Mouse (Mus musculus): ENCODE data around the gene Gnl2. TPM values are rescaled to one million over a fixed set of nuclear protein-coding genes. Genes with fewer than 3 reads are reported as not detected.

Gnl2 gene
- polyA plus RNA-seq, 1 experiment from 2014 or later, result 103 TPM

GRCm38 (mm10) chr4:125101334-125101733 lies 84.9 kb downstream of the Gnl2 start:
- H3K36me3 ChIP-seq (replicated peaks), result peaks cover 37% of the 10 kb centered on the region
- H3K27ac ChIP-seq, result no peak overlapping the region
- WGBS, result 72% methylated on average over 13 of the region's 13 CpGs
- no peak for ATAC-seq (ENCODE audit: low FRiP score)
- no peaks in the 10 kb centered on the region for H3K27me3 ChIP-seq
- H3K9ac ChIP-seq, result no peak overlapping the region
- no peaks in the 10 kb centered on the region for H3K9me3 ChIP-seq
- H3K4me3 ChIP-seq (replicated peaks), result no peak overlapping the region
- no peaks in the 10 kb centered on the region for H3K4me1 ChIP-seq
- no peak overlapping the region for H3K4me2 ChIP-seq

Other genes with a start within 250 kb of the Gnl2 start
- 13.6 and 17.4 TPM in 2 replicates for gene Mtf1, start 214.5 kb upstream of the Gnl2 start, polyA plus RNA-seq (2016; fragmentation: Nextera tagmentation; extraction: Ambion mirVana)
- 45.0 and 48.5 TPM in 2 replicates for gene Yrdc, start 165.9 kb upstream of the Gnl2 start, polyA plus RNA-seq (2016; fragmentation: Nextera tagmentation; extraction: Ambion mirVana)
- 60.1 and 64.9 TPM in 2 replicates for gene 1110065P20Rik, start 165.4 kb upstream of the Gnl2 start, polyA plus RNA-seq (2016; fragmentation: Nextera tagmentation; extraction: Ambion mirVana)
- gene Maneal, start 154.4 kb upstream of the Gnl2 start, polyA plus RNA-seq (2016; fragmentation: Nextera tagmentation; extraction: Ambion mirVana), result 5.6 and 9.7 TPM in 2 replicates
- gene Epha10, start 135.7 kb upstream of the Gnl2 start, polyA plus RNA-seq (2016; fragmentation: Nextera tagmentation; extraction: Ambion mirVana), result 1.2 and 1.9 TPM in 2 replicates
- 16.7 and 18.9 TPM in 2 replicates for gene 9930104L06Rik, start 79.5 kb upstream of the Gnl2 start, polyA plus RNA-seq (2016; fragmentation: Nextera tagmentation; extraction: Ambion mirVana)
- gene Cdca8, start 77.3 kb upstream of the Gnl2 start, polyA plus RNA-seq (2016; fragmentation: Nextera tagmentation; extraction: Ambion mirVana), result 243 and 257 TPM in 2 replicates
- gene Rspo1, start 30.2 kb upstream of the Gnl2 start, polyA plus RNA-seq (2016; fragmentation: Nextera tagmentation; extraction: Ambion mirVana), result 20.3 and 26.2 TPM in 2 replicates
- 0.28 and 0.41 TPM in 2 replicates for gene Dnali1, start 49.1 kb downstream of the Gnl2 start, polyA plus RNA-seq (2016; fragmentation: Nextera tagmentation; extraction: Ambion mirVana)
- 29.8 and 32.2 TPM in 2 replicates for gene Snip1, start 50.1 kb downstream of the Gnl2 start, polyA plus RNA-seq (2016; fragmentation: Nextera tagmentation; extraction: Ambion mirVana)
- 128 and 138 TPM in 2 replicates for gene Meaf6, start 68.5 kb downstream of the Gnl2 start, polyA plus RNA-seq (2016; fragmentation: Nextera tagmentation; extraction: Ambion mirVana)
- 0.18 and 0.23 TPM in 2 replicates for gene Zc3h12a, start 111.3 kb downstream of the Gnl2 start, polyA plus RNA-seq (2016; fragmentation: Nextera tagmentation; extraction: Ambion mirVana)

All from forebrain, embryonic 12.5 days (tissue).